Mouse (Mus musculus) bone marrow, adult 2 months (tissue): ENCODE data around the gene Mief2.

Source experiments
- CTCF ChIP-seq: fragments of 200-500 bp; IDR thresholded peaks from 2 replicates; pipeline ENCODE4 v1.5.1; 2011; ENCODE audit warnings: low read length, control low read depth; ENCODE audit not compliant: control insufficient read depth, insufficient read depth
- POLR2A ChIP-seq: fragments of 200-500 bp; IDR thresholded peaks from 2 replicates; pipeline ENCODE4 v1.6.1; 2011; ENCODE audit warnings: low read depth, mild to moderate bottlenecking, control low read depth, low read length, borderline replicate concordance; ENCODE audit not compliant: control insufficient read depth

DNA sequence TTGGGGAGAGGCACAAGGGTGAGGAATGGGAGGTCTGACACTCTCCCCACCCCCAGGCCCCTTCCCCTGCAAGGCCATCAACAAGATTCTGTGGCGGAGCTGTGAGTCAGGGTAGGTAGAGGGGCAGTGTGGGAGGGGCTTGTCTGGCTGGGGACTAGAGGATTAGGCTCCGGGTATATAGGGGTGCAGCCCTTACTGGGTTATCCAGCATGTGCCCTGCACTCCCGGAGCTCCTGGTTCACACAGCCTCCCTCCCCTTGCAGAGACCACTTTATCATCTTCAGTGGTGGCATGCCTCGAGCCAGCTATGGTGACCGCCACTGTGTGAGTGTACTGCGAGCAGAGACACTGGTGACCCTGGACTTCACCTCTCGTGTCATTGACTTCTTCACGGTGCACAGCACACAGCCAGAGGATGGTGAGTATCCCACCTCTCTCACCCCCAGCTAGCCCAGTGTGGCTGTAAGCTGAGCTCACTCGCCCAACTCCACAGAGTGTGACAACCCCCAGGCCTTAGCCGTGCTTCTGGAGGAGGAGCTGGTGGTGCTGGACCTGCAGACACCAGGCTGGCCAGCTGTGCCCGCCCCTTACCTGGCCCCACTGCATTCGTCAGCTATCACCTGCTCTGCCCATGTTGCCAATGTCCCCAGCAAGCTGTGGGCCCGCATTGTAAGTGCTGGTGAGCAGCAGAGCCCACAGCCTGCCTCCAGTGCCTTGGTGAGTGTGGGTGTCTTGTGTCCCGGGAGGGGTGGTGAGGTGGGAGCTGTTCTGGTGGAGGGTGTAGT, 21.3 kb upstream of the Mief2 start:
- no peak for TF ChIP-seq POLR2A
- TF ChIP-seq CTCF = no peak
